Mouse (Mus musculus): Measurements from ENCODE around the gene Cmss1. TPM values are rescaled to one million over a fixed set of nuclear protein-coding genes. Genes with fewer than 3 reads are reported as not detected.
A peak's percentile ranks its signal among the peaks of the same experiment; 100 is the strongest.

The Cmss1 gene
- polyA plus RNA-seq, 1 experiment from 2014 or later = 39.5 TPM

GRCm38 (mm10) chr16:57417017-57417416 lies 189.6 kb downstream of the Cmss1 start:
- no peak for ATAC-seq (ENCODE audit: insufficient read depth, low FRiP score)
- Histone ChIP-seq H3K9me3 (replicated peaks; ENCODE audit: control insufficient read depth, low read length) (no peaks in the 10 kb centered on the region), H3K27me3 (ENCODE audit: control insufficient read depth, insufficient read depth, low read length) (no peaks in the 10 kb centered on the region), H3K4me2 (ENCODE audit: low read depth, low read length) (no peak overlapping the region), H3K9ac (ENCODE audit: low read length) (no peak overlapping the region), H3K4me1 (ENCODE audit: control insufficient read depth, insufficient read depth, low read length) (peaks cover 17% of the 10 kb centered on the region), H3K27ac (ENCODE audit: low read length) (no peak overlapping the region), H3K36me3 (ENCODE audit: control insufficient read depth, insufficient read depth, low read length) (no peaks in the 10 kb centered on the region), H3K4me3 (replicated peaks; ENCODE audit: low read length) (no peak overlapping the region)
- 74% methylated on average over 9 of the region's 9 CpGs for WGBS

GRCm38 (mm10) chr16:57416049-57416448 lies 190.6 kb downstream of the Cmss1 start:
- Histone ChIP-seq H3K4me3 (replicated peaks; ENCODE audit: low read length) (no peak overlapping the region), H3K4me1 (ENCODE audit: control insufficient read depth, insufficient read depth, low read length) (peaks cover 8% of the 10 kb centered on the region), H3K36me3 (ENCODE audit: control insufficient read depth, insufficient read depth, low read length) (no peaks in the 10 kb centered on the region), H3K27ac (ENCODE audit: low read length) (no peak overlapping the region), H3K4me2 (ENCODE audit: low read depth, low read length) (no peak overlapping the region), H3K9me3 (replicated peaks; ENCODE audit: control insufficient read depth, low read length) (no peaks in the 10 kb centered on the region), H3K27me3 (ENCODE audit: control insufficient read depth, insufficient read depth, low read length) (no peaks in the 10 kb centered on the region), H3K9ac (ENCODE audit: low read length) (no peak overlapping the region)
- 40% methylated on average over 2 of the region's 2 CpGs for WGBS
- ATAC-seq (ENCODE audit: insufficient read depth, low FRiP score) = no peak

- no peaks in the 10 kb centered on the region for H3K36me3 ChIP-seq (ENCODE audit: control insufficient read depth, insufficient read depth, low read length)
- ATAC-seq (ENCODE audit: insufficient read depth, low FRiP score) = no peak
- no peak overlapping the region for H3K4me3 ChIP-seq (replicated peaks; ENCODE audit: low read length)
- H3K27me3 ChIP-seq (ENCODE audit: control insufficient read depth, insufficient read depth, low read length) = no peaks in the 10 kb centered on the region
- H3K27ac ChIP-seq (ENCODE audit: low read length) = no peak overlapping the region
- WGBS = 38% methylated on average over 4 of the region's 4 CpGs
- H3K4me1 ChIP-seq (ENCODE audit: control insufficient read depth, insufficient read depth, low read length) = no peaks in the 10 kb centered on the region
- H3K9ac ChIP-seq (ENCODE audit: low read length) = no peak overlapping the region
- H3K4me2 ChIP-seq (ENCODE audit: low read depth, low read length) = no peak overlapping the region
- H3K9me3 ChIP-seq (replicated peaks; ENCODE audit: control insufficient read depth, low read length) = no peaks in the 10 kb centered on the region
Observed at GRCm38 (mm10) chr16:57412766-57413165, 193.9 kb downstream of the Cmss1 start.

GRCm38 (mm10) chr16:57403825-57404224 lies 202.8 kb downstream of the Cmss1 start:
- 58% methylated on average over 5 of the region's 5 CpGs for WGBS
- Histone ChIP-seq H3K4me1 (ENCODE audit: control insufficient read depth, insufficient read depth, low read length) (peaks cover 5% of the 10 kb centered on the region; the same call in 1 of the 2 replicates), H3K27ac (ENCODE audit: low read length) (no peak overlapping the region), H3K4me2 (ENCODE audit: low read depth, low read length) (no peak overlapping the region), H3K36me3 (ENCODE audit: control insufficient read depth, insufficient read depth, low read length) (no peaks in the 10 kb centered on the region), H3K27me3 (ENCODE audit: control insufficient read depth, insufficient read depth, low read length) (no peaks in the 10 kb centered on the region), H3K9me3 (replicated peaks; ENCODE audit: control insufficient read depth, low read length) (no peaks in the 10 kb centered on the region), H3K4me3 (replicated peaks; ENCODE audit: low read length) (no peak overlapping the region), H3K9ac (ENCODE audit: low read length) (no peak overlapping the region)
- ATAC-seq (ENCODE audit: insufficient read depth, low FRiP score) = no peak

GRCm38 (mm10) chr16:57402910-57403309 lies 203.8 kb downstream of the Cmss1 start:
- 80% methylated on average over 4 of the region's 4 CpGs for WGBS

GRCm38 (mm10) chr16:57401702-57402101 lies 205.0 kb downstream of the Cmss1 start:
- Histone ChIP-seq H3K4me1 (ENCODE audit: control insufficient read depth, insufficient read depth, low read length) (peaks cover 5% of the 10 kb centered on the region; the same call in 1 of the 2 replicates), H3K36me3 (ENCODE audit: control insufficient read depth, insufficient read depth, low read length) (no peaks in the 10 kb centered on the region), H3K9ac (ENCODE audit: low read length) (no peak overlapping the region), H3K27me3 (ENCODE audit: control insufficient read depth, insufficient read depth, low read length) (no peaks in the 10 kb centered on the region), H3K4me2 (ENCODE audit: low read depth, low read length) (no peak overlapping the region), H3K4me3 (replicated peaks; ENCODE audit: low read length) (no peak overlapping the region), H3K9me3 (replicated peaks; ENCODE audit: control insufficient read depth, low read length) (no peaks in the 10 kb centered on the region), H3K27ac (ENCODE audit: low read length) (peak overlapping the region; percentile 78)
- 34% methylated on average over 6 of the region's 6 CpGs for WGBS
- ATAC-seq (ENCODE audit: insufficient read depth, low FRiP score) = peak; percentile 23; the same call in 1 of the 2 replicates

More at GRCm38 (mm10) chr16:57402910-57403309, 203.8 kb downstream of the Cmss1 start:
- Histone ChIP-seq H3K27me3 (ENCODE audit: control insufficient read depth, insufficient read depth, low read length) (no peaks in the 10 kb centered on the region), H3K4me3 (replicated peaks; ENCODE audit: low read length) (no peak overlapping the region), H3K4me1 (ENCODE audit: control insufficient read depth, insufficient read depth, low read length) (peaks cover 5% of the 10 kb centered on the region; the same call in 1 of the 2 replicates), H3K27ac (ENCODE audit: low read length) (no peak overlapping the region), H3K4me2 (ENCODE audit: low read depth, low read length) (no peak overlapping the region), H3K36me3 (ENCODE audit: control insufficient read depth, insufficient read depth, low read length) (no peaks in the 10 kb centered on the region), H3K9me3 (replicated peaks; ENCODE audit: control insufficient read depth, low read length) (no peaks in the 10 kb centered on the region), H3K9ac (ENCODE audit: low read length) (no peak overlapping the region)
- no peak for ATAC-seq (ENCODE audit: insufficient read depth, low FRiP score)

- H3K4me3 ChIP-seq (replicated peaks; ENCODE audit: low read length) = no peak overlapping the region
- WGBS = 83% methylated on average over 10 of the region's 10 CpGs
- H3K27me3 ChIP-seq (ENCODE audit: control insufficient read depth, insufficient read depth, low read length) = no peaks in the 10 kb centered on the region
- no peaks in the 10 kb centered on the region for H3K9me3 ChIP-seq (replicated peaks; ENCODE audit: control insufficient read depth, low read length)
- ATAC-seq (ENCODE audit: insufficient read depth, low FRiP score) = no peak
- no peak overlapping the region for H3K9ac ChIP-seq (ENCODE audit: low read length)
- no peak overlapping the region for H3K27ac ChIP-seq (ENCODE audit: low read length)
- H3K4me2 ChIP-seq (ENCODE audit: low read depth, low read length) = no peak overlapping the region
- no peaks in the 10 kb centered on the region for H3K36me3 ChIP-seq (ENCODE audit: control insufficient read depth, insufficient read depth, low read length)
- H3K4me1 ChIP-seq (ENCODE audit: control insufficient read depth, insufficient read depth, low read length) = peaks cover 5% of the 10 kb centered on the region; the same call in 1 of the 2 replicates
Observed at GRCm38 (mm10) chr16:57399566-57399965, 207.1 kb downstream of the Cmss1 start.

- Histone ChIP-seq H3K9ac (ENCODE audit: low read length) (no peak overlapping the region), H3K27ac (ENCODE audit: low read length) (no peak overlapping the region), H3K4me3 (replicated peaks; ENCODE audit: low read length) (no peak overlapping the region), H3K27me3 (ENCODE audit: control insufficient read depth, insufficient read depth, low read length) (no peaks in the 10 kb centered on the region), H3K4me2 (ENCODE audit: low read depth, low read length) (no peak overlapping the region), H3K4me1 (ENCODE audit: control insufficient read depth, insufficient read depth, low read length) (peaks cover 5% of the 10 kb centered on the region; the same call in 1 of the 2 replicates), H3K36me3 (ENCODE audit: control insufficient read depth, insufficient read depth, low read length) (no peaks in the 10 kb centered on the region), H3K9me3 (replicated peaks; ENCODE audit: control insufficient read depth, low read length) (no peaks in the 10 kb centered on the region)
- WGBS = 60% methylated on average over 18 of the region's 18 CpGs
- ATAC-seq (ENCODE audit: insufficient read depth, low FRiP score) = no peak
Observed at GRCm38 (mm10) chr16:57398387-57399214, 208.1 kb downstream of the Cmss1 start.

GRCm38 (mm10) chr16:57397845-57398244 lies 208.8 kb downstream of the Cmss1 start:
- no peak; the same call in 1 of the 2 replicates for ATAC-seq (ENCODE audit: insufficient read depth, low FRiP score)
- WGBS = 76% methylated on average over 6 of the region's 6 CpGs
- Histone ChIP-seq H3K36me3 (ENCODE audit: control insufficient read depth, insufficient read depth, low read length) (no peaks in the 10 kb centered on the region), H3K9me3 (replicated peaks; ENCODE audit: control insufficient read depth, low read length) (no peaks in the 10 kb centered on the region), H3K9ac (ENCODE audit: low read length) (no peak overlapping the region), H3K27me3 (ENCODE audit: control insufficient read depth, insufficient read depth, low read length) (no peaks in the 10 kb centered on the region), H3K4me1 (ENCODE audit: control insufficient read depth, insufficient read depth, low read length) (peaks cover 5% of the 10 kb centered on the region; the same call in 1 of the 2 replicates), H3K4me2 (ENCODE audit: low read depth, low read length) (no peak overlapping the region), H3K4me3 (replicated peaks; ENCODE audit: low read length) (no peak overlapping the region), H3K27ac (ENCODE audit: low read length) (no peak overlapping the region)

Measured in stomach, embryonic 16.5 days (tissue).